Mouse (Mus musculus): ENCODE measurements around the gene Dock8. TPM values are rescaled to one million over a fixed set of nuclear protein-coding genes. Genes with fewer than 3 reads are reported as not detected.

Dock8 gene
- total and polyA plus RNA-seq, 3 experiments = 9.8 to 37.5 (median 22.4) TPM

GRCm38 (mm10) chr19:24994900-24995299, 4.4 kb upstream of the Dock8 start:
- no peak overlapping the region for H3K9ac ChIP-seq (ENCODE audit: insufficient read depth, low read depth)
- TF ChIP-seq ZMIZ1 (IDR thresholded peaks at IDR 0.05; ENCODE audit: low read depth, low read length) (no peak), RCOR1 (conservative IDR thresholded peaks at IDR 0.05; ENCODE audit: low read depth, low read length) (no peak), JUN (IDR thresholded peaks at IDR 0.05; ENCODE audit: insufficient read depth, low read depth, low read length) (no peak), PAX5 (IDR thresholded peaks at IDR 0.05; ENCODE audit: low read length) (no peak), ETS1 (conservative IDR thresholded peaks at IDR 0.05; ENCODE audit: low read depth, low read length) (no peak), USF2 (conservative IDR thresholded peaks at IDR 0.05; ENCODE audit: low read depth, low read length) (no peak), ZC3H11A (IDR thresholded peaks at IDR 0.05; ENCODE audit: low read depth, low read length) (no peak), EP300 (IDR thresholded peaks at IDR 0.05; ENCODE audit: low read length) (no peak), MAFK (IDR thresholded peaks at IDR 0.05; ENCODE audit: insufficient replicate concordance, low read length) (no peak), ELF1 (IDR thresholded peaks at IDR 0.05; ENCODE audit: low read depth, low read length) (no peak), HCFC1 (IDR thresholded peaks at IDR 0.05; ENCODE audit: low read depth, low read length) (no peak), CHD1 (IDR thresholded peaks at IDR 0.05; ENCODE audit: low read depth, low read length) (no peak), BHLHE40 (IDR thresholded peaks at IDR 0.05; ENCODE audit: low read depth, low read length) (no peak), GABPA (IDR thresholded peaks at IDR 0.05; ENCODE audit: insufficient replicate concordance, low read depth, low read length) (no peak), SIN3A (IDR thresholded peaks at IDR 0.05; ENCODE audit: low read length) (no peak)
- no peak for DNase-seq (ENCODE audit: extremely low read depth)
- no peak overlapping the region for H3K4me2 ChIP-seq (ENCODE audit: insufficient read depth, low read depth, poor library complexity, severe bottlenecking)
- H3K9me3 ChIP-seq (replicated peaks; ENCODE audit: low read length) = no peaks in the 10 kb centered on the region
- H3K4me1 ChIP-seq (ENCODE audit: control insufficient read depth in 1 of 2, insufficient read depth in 2 of 2) = peaks cover 6 to 20% of the 10 kb centered on the region in 2 experiments
- H3K27me3 ChIP-seq (replicated peaks) = peaks cover 22% of the 10 kb centered on the region
- dilution Hi-C loops (cut with MboI; ENCODE audit: extremely low pct_ligation_motif_present, extremely low pct_unique_long_range_greater_than_20kb, low sequenced_read_pairs) (no loop called here), in situ Hi-C loops (cut with MboI; ENCODE audit: low pct_ligation_motif_present, low pct_unique_long_range_greater_than_20kb, low sequenced_read_pairs) (no loop called here)
- no peak overlapping the region for H3K4me3 ChIP-seq (replicated peaks in 1 of 3; ENCODE audit: low read depth in 2 of 3, low read length in 2 of 3, poor library complexity in 1 of 3)
- H3K36me3 ChIP-seq (replicated peaks in 1 of 2; ENCODE audit: control insufficient read depth in 1 of 2, insufficient read depth in 1 of 2, low read length in 1 of 2) = no peaks in the 10 kb centered on the region
- H3K27ac ChIP-seq (ENCODE audit: insufficient read depth, low read depth) = no peak overlapping the region
- no peaks in the 10 kb centered on the region for H3K79me2 ChIP-seq (replicated peaks; ENCODE audit: control insufficient read depth, extremely low read depth, insufficient read depth, poor library complexity, severe bottlenecking)

- DNase-seq (ENCODE audit: extremely low read depth) = no peak
- no peaks in the 10 kb centered on the region for H3K36me3 ChIP-seq (replicated peaks in 1 of 2; ENCODE audit: control insufficient read depth in 1 of 2, insufficient read depth in 1 of 2, low read length in 1 of 2)
- in situ Hi-C loops (cut with MboI; ENCODE audit: low pct_ligation_motif_present, low pct_unique_long_range_greater_than_20kb, low sequenced_read_pairs) (no loop called here), dilution Hi-C loops (cut with MboI; ENCODE audit: extremely low pct_ligation_motif_present, extremely low pct_unique_long_range_greater_than_20kb, low sequenced_read_pairs) (no loop called here)
- H3K79me2 ChIP-seq (replicated peaks; ENCODE audit: control insufficient read depth, extremely low read depth, insufficient read depth, poor library complexity, severe bottlenecking) = no peaks in the 10 kb centered on the region
- TF ChIP-seq UBTF (IDR thresholded peaks at IDR 0.05; ENCODE audit: low read depth, low read length) (no peak), TCF12 (IDR thresholded peaks at IDR 0.05; ENCODE audit: low read depth, low read length) (no peak), ETS1 (conservative IDR thresholded peaks at IDR 0.05; ENCODE audit: low read depth, low read length) (no peak), HCFC1 (IDR thresholded peaks at IDR 0.05; ENCODE audit: low read depth, low read length) (no peak), ZNF384 (IDR thresholded peaks at IDR 0.05; ENCODE audit: low read depth, low read length) (no peak), PAX5 (IDR thresholded peaks at IDR 0.05; ENCODE audit: low read length) (no peak)
- H3K4me1 ChIP-seq (ENCODE audit: control insufficient read depth in 1 of 2, insufficient read depth in 2 of 2) = peaks cover 7 to 31% of the 10 kb centered on the region in 2 experiments
- no peak overlapping the region for H3K27ac ChIP-seq (ENCODE audit: insufficient read depth, low read depth)
- no peaks in the 10 kb centered on the region for H3K9me3 ChIP-seq (replicated peaks; ENCODE audit: low read length)
- no peak overlapping the region for H3K4me2 ChIP-seq (ENCODE audit: insufficient read depth, low read depth, poor library complexity, severe bottlenecking)
- no peak overlapping the region for H3K9ac ChIP-seq (ENCODE audit: insufficient read depth, low read depth)
- no peak overlapping the region for H3K4me3 ChIP-seq (replicated peaks in 1 of 3; ENCODE audit: low read depth in 2 of 3, low read length in 2 of 3, poor library complexity in 1 of 3)
- H3K27me3 ChIP-seq (replicated peaks) = peaks cover 33% of the 10 kb centered on the region
Observed at GRCm38 (mm10) chr19:24996815-24997704, 2.3 kb upstream of the Dock8 start.
